Comparison of ENCODE assay signal across 13 mouse cellular contexts in the genomic region with DNA sequence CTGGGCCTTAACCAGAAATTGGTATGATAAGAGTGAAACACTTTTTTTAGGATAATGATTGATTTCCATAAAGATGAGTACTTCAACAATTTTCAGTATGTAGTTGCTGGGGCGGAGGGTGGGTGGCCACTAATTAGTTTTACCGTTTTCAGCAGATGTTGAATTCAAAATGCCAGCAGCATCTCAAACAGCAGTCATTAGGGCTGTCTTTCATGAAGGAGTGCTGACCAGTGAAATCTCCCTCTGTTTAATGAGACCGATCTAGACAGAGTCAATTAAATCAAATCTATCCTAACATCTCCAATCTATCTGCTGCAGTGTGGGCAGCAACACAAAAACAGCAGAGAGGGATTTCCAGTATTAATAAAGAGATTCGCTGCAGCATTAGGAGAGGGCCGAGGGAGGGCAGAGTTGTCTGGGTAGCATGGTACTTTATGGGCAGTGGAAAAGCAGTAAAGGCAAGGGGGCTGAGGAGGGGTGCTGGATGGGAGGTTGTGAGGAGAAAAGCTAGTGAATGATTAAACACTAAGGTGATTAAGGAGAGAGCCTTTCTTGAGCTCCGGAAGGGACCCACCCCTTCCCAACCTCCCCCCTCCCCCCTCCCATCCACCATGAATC. TPM values are rescaled to one million over a fixed set of nuclear protein-coding genes. Genes with fewer than 3 reads are reported as not detected.
A peak's percentile ranks its signal among the peaks of the same experiment; 100 is the strongest.
DNase-seq lines count a peak whose midpoint lies in the region; ATAC-seq lines count a peak whose summit lies in the region.
"Had no signal": no experiment of that assay in that cellular context is flagged by ENCODE, and none has a peak within 500 bp of the region (broad histone marks: within the 10 kb centered on the region; RNA-seq: fewer than 3 reads in every experiment).

No protein-coding gene starts in this region.

- intact Hi-C loops in heart, postnatal 25 days (cut with DNase I): no loop called here

- no peaks in the 10 kb centered on the region for H3K27me3 ChIP-seq in hindbrain, embryonic 14.5 days (ENCODE audit: control insufficient read depth, insufficient read depth, low read length)
- H3K27me3 ChIP-seq in neural tube, embryonic 14.5 days (ENCODE audit: control insufficient read depth, insufficient read depth, low read length): peaks cover 2% of the 10 kb centered on the region; the same call in 1 of the 2 replicates

- peak overlapping the region; percentile 74 for H3K4me2 ChIP-seq in hindbrain, embryonic 14.5 days (replicated peaks)
- H3K4me2 ChIP-seq in neural tube, embryonic 14.5 days (ENCODE audit: low read depth, low read length): peak overlapping the region; percentile 80

- peaks cover 14% of the 10 kb centered on the region for H3K4me1 ChIP-seq in hindbrain, embryonic 14.5 days (replicated peaks; ENCODE audit: control insufficient read depth, insufficient read depth, low read length)
- peaks cover 8% of the 10 kb centered on the region; the same call in 1 of the 2 replicates for H3K4me1 ChIP-seq in neural tube, embryonic 14.5 days (ENCODE audit: control insufficient read depth, insufficient read depth, low read length)

- H3K27ac ChIP-seq in hindbrain, embryonic 14.5 days: peak overlapping the region; percentile 70
- peak overlapping the region; percentile 13; the same call in 1 of the 2 replicates for H3K27ac ChIP-seq in neural tube, embryonic 14.5 days (ENCODE audit: low read depth, low read length)
- H3K27ac ChIP-seq: limb, embryonic 12.5 days had no signal

- peak; percentile 9 to 33 for DNase-seq in layer of hippocampus, adult 18-20 months (ENCODE audit: low spot score in 2 of 2)
- no peak for DNase-seq in layer of hippocampus, adult 9-10 months (ENCODE audit: low spot score)
- DNase-seq in embryo, embryonic 9.5 days (ENCODE audit: extremely low spot score): peak; percentile 13
- no peak for DNase-seq in hindbrain, embryonic 14.5 days (ENCODE audit: low spot score)
- no peak for DNase-seq in frontal cortex, postnatal 10 days (ENCODE audit: low spot score in 2 of 2)
- no peak for DNase-seq in frontal cortex, postnatal 14 days (ENCODE audit: low spot score in 2 of 2)
- no peak for DNase-seq in heart, postnatal 25 days (ENCODE audit: low spot score)
- DNase-seq: heart, postnatal 10 days; lung, postnatal 36 days; thymus, adult 18-20 months had no signal

- H3K9me3 ChIP-seq in hindbrain, embryonic 14.5 days (ENCODE audit: control insufficient read depth, low read length): no peaks in the 10 kb centered on the region
- H3K9me3 ChIP-seq in neural tube, embryonic 14.5 days (ENCODE audit: control insufficient read depth, low read length): no peaks in the 10 kb centered on the region
- H3K9me3 ChIP-seq: limb, embryonic 12.5 days had no signal

- peak; percentile 12; the same call in 1 of the 2 replicates for ATAC-seq in hindbrain, embryonic 14.5 days (ENCODE audit: low FRiP score)
- ATAC-seq in neural tube, embryonic 14.5 days (ENCODE audit: low read depth): no peak

- 10% methylated on average over 6 of the region's 6 CpGs for WGBS in hindbrain, embryonic 14.5 days
- 5% methylated on average over 6 of the region's 6 CpGs for WGBS in neural tube, embryonic 14.5 days

- peak overlapping the region; percentile 85 for H3K9ac ChIP-seq in hindbrain, embryonic 14.5 days
- H3K9ac ChIP-seq in neural tube, embryonic 14.5 days (replicated peaks; ENCODE audit: low read depth, low read length): peak overlapping the region; percentile 46
- H3K9ac ChIP-seq: limb, embryonic 12.5 days had no signal

- no peaks in the 10 kb centered on the region for H3K36me3 ChIP-seq in hindbrain, embryonic 14.5 days (replicated peaks; ENCODE audit: control insufficient read depth, insufficient read depth)
- no peaks in the 10 kb centered on the region for H3K36me3 ChIP-seq in neural tube, embryonic 14.5 days (ENCODE audit: control insufficient read depth, insufficient read depth, low read length)
- H3K36me3 ChIP-seq: limb, embryonic 12.5 days had no signal

- H3K4me3 ChIP-seq in hindbrain, embryonic 14.5 days (replicated peaks; ENCODE audit: low read length): peak overlapping the region; percentile 72
- peak overlapping the region; percentile 70 for H3K4me3 ChIP-seq in neural tube, embryonic 14.5 days (ENCODE audit: low read depth, low read length)
- H3K4me3 ChIP-seq: erythroblast, embryonic 14.5 days; limb, embryonic 12.5 days had no signal

RNA-seq across cellular contexts. Expression of gene Slitrk1, which starts 4.5 kb away (rescaled TPM):
- total RNA-seq in layer of hippocampus, adult 18-20 months (2021): 10 to 100 TPM; 56.4 to 58.3 TPM
- polyA plus RNA-seq in hindbrain, embryonic 14.5 days (2014; fragmentation: Nextera tagmentation; extraction: Ambion mirVana): 37.9 and 38.5 TPM in 2 replicates
- polyA plus RNA-seq in neural tube, embryonic 14.5 days (2014; fragmentation: Nextera tagmentation; extraction: Ambion mirVana): 53.8 and 55.5 TPM in 2 replicates
- total RNA-seq in heart, postnatal 25 days (2021): not detected
- total RNA-seq: heart, postnatal 10 days had no signal
- polyA plus RNA-seq: erythroblast, embryonic 14.5 days had no signal

Comparison
In these comparisons a context has a peak if more than half of its experiments do, and no peak if none do; other contexts are left out.
1. DNase-seq: peak in layer of hippocampus, adult 18-20 months (2 of 2) and embryo, embryonic 9.5 days (single experiment); none in layer of hippocampus, adult 9-10 months (single experiment), hindbrain, embryonic 14.5 days (single experiment), frontal cortex, postnatal 10 days (0 of 2), frontal cortex, postnatal 14 days (0 of 2) and heart, postnatal 25 days (single experiment).
2. RNA of gene Slitrk1, which starts 4.5 kb away (total RNA-seq): 56.4 to 58.3 TPM in layer of hippocampus, adult 18-20 months; not detected in heart, postnatal 25 days; every median in the first group is over 10 times any median in the second.